Mouse (Mus musculus) ZHBTc4 (cell line): ENCODE results near the gene Rims1.

Source experiments
- DNase-seq: peaks from one replicate; pipeline ENCODE4 v3.0.0-alpha.2; 2011; ENCODE audit warnings: low read depth, low spot score

Rims1 gene

DNA sequence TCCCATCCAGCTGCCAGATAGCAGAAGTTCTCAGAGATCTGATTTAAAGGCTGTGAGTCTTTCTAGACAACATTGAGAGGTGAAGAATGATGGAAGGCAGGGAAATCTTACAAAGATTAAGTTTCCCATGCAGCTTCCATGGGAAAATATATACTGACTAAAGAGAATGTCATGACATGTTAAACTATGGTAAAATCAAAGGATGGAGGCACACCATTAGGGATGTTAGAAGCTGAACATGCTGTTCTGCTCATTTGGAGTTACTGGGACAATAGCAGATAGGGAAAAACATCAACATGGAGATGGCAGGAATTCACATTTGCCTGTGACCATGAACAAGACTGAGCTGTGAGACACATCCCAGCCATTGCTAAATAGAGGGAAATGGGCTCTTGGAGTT lies 552.9 kb downstream of the Rims1 start:
- DNase-seq, result no peak

DNA sequence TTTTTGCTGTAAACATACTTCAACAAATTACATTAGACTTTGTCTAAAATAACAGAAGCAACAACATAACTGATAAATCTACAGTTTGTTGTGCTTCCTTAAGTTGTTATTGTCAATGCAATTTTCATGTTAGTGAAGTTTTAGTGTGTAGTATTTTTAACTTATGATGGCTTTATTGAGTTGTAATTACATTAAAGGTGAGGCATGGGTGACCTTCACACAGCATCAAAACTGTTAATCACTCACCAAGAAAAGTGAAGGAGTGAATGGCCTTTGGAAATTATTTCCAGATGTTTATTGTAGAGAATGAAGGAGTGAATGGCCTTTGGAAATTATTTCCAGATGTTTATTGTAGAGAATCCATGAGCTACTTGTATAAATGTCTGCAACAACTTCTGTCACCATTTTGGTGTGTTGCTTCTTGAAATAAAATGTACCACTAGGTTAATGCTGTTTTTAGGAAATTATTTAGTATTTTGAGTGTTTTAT lies 556.9 kb downstream of the Rims1 start:
- no peak for DNase-seq

GRCm38 (mm10) chr1:22245748-22246147 lies 560.0 kb downstream of the Rims1 start:
- no peak for DNase-seq
